Mouse (Mus musculus) MN1 (cell line): ENCODE measurements around the gene Gfra1.

Source experiments
- DNase-seq: peaks from one replicate; pipeline ENCODE4 v3.0.0-alpha.2; 2016; ENCODE audit warnings: low spot score

Gfra1 gene

DNA sequence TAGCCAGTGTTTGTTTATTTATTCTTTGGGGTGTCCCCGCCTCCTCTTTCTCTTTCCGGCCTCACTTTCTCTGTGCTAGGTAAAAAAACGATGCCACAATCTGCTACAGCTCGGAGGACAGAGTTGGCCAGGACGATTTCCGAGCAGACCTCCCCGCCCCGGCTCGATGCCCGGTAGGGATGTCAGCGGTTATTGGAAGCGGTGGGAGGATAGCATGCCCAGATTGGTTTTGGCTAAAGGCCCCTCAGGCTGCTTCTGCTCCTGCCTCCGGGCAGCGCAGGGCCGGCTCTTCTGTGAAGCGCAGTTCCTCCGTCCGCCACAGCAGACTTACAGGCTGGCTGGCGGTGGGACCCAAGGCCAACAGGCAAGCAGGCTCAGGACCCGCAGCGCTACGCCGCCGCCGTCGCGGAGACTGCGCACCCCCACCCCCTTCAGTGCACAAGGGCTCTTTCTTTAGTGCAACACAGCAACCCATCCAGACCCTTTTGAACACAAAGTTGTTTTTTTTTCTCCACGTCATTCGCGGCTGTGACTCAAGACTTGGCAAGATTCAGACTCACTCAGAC, at the start of gene Gfra1:
Gene Gfra1 (minus strand): TSS at position 414 of the 566 bp plus-strand sequence.
- peak; percentile 84 for DNase-seq

DNA sequence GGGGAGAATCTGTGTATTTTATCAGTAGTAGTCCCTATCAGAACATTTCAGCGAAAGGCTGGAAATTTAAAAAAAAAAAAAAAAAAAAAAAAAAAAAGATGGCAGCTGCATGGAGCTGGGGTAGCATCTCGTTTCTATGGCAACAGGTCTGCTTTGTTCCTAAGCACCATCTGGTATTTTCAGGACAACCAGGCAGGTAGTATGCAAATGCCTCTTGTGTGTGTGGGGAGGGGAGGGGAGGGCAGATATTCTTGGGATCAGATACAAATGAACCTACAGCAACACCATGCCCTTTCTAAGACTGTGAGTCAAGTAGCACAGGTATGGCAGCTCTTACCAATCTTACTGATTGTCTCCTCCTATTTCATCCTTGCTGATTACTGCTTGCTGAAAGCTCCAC, 44.3 kb upstream of the Gfra1 start:
- no peak for DNase-seq

DNA sequence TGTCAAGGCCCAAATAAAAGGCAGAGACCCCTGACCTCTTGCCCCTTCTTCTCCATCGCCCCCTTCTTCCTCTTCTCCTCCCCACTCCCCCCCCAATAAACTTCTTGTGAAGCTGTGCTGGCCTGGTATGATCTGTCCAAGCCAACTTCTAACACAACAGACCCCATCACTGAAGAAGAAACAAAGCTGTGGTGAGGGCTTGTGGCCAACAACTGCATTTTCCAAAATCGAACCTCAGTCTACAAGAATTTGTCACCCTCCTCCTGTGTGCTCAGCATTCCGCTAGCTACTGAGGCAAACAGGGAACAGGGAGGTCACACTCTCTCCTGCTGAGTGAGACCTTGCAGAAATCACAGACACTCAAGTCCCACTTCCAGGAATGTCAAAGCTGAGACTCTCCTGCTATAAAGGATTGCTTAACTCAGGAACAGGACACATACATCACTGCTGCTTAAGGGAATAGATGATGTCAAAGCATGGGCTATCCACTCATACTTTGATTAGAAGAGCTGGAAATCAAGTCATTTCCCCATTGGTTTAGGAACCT, 43.8 kb upstream of the Gfra1 start:
- DNase-seq: no peak

DNA sequence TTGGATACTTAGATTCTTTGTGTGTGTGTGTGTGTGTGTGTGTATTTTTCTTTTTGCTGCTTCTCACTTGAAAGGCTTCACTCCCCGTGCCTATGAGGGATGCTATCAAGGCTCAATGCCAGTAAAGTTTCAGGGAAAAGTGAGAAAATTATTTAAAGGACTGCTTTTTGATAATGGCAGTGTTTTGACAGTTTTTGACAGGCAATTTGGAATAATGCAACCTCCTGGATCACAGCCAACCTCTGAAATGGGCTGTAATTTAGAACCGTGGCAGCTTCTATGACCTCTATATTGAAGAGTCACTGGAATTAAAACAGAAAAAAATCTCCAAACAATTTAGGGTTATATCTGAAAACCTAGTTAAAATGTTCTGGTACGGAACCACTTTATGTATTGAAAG, 41.4 kb upstream of the Gfra1 start:
- no peak for DNase-seq

DNA sequence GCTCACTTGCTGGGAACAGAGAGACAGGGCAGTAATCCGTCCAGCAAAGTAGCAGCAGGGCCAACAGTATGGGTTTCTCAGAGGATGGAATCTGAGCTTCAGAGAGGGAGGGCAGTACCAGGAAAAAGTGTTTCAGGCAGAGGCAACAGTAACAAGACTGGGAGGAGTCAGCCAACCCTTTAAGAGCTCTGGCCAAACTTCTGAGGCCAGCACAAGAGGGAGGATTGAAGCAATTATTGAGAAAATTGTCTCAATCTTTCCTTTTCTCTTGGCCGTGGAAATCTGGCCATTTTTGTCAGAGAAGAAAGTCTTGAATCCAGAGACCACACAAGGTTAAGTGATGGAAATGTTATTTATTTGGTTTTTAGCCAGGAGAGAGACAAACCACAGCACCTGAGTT, 31.0 kb upstream of the Gfra1 start:
- no peak for DNase-seq

DNA sequence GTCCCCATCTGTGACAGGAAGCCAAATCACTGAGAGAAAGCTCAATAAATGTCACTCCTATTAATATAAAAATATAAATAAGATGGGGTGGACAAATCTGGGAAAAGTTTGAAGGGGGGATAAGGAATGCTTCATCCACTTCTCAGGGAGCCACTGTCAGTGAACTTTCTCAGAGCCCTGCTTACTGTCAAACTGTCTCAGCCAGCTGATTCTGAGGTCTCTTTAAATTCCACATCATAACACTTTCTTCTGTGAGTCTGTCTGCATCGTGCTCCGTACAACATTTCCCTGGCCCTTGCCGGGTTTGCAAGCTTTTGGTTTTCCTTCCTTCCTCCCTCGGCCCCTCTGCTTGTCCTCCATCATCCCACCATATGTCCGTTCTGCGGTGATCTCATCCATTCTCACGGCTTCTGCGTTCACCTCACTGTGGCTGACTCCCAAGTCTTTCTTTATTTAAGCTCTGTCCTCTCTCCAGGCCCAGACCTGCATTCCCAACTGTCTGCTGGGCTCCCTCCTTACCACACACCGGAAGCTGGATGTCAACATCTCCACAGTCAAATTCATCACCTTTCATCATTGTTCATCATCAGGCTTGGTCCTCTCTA, 26.8 kb upstream of the Gfra1 start:
- DNase-seq: no peak

DNA sequence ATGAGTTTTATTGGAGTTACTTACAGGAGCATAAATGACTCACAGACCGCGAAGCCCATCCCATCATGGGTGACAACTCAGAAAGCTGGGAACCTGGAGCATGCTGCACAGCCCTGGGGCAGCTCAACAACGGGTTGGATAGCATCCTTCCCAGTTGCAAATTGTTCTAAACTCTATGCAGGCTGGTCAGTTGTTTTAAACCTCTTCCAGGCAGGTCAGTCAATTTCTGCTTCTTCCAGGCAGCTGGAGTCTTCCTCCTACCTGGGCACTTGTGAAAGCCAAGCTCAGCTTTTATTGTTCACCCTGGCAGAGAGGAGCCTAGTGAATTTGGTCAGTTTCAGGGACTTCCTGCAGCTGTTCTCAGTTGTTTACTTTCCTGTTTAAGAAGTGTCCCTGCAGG, 18.5 kb upstream of the Gfra1 start:
- DNase-seq: no peak

DNA sequence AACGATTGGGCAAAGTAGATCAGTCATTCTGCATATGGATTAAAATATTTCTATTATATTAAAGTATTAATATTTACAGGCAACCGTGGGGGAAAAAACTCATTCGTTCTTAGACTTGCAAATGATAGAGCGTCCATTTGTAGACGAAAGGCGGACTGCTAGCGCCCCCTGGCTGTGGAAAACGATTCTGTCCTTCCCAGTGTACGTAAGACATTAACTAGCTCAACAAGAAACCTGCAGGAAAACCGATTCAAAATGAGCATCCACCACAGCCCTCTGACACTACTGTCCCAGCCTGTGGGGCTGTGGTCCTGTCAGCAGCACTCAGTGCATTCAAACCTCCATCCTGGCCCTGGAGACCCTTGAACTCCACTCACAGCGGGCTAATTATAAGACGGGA, 13.7 kb upstream of the Gfra1 start:
- peak; percentile 83 for DNase-seq

DNA sequence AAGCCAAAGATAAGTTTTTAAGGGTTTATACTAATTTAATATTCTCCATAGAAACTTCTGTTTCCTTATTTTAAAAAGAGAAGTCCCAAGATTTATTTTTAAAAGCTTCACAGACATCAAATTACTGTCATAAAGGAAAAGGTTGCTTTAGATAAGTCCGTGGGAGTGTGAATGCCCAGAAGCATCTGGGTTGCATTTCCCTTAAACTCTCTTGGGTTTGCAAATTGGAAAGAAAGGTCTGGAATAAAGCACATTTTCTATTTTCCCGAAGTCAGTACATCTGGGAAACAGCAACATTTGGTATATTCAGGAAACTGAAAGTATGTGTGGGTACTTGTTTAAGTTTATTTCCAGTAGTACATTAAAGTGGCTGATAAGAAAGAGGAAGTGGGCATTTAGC, 12.6 kb upstream of the Gfra1 start:
- DNase-seq: no peak

DNA sequence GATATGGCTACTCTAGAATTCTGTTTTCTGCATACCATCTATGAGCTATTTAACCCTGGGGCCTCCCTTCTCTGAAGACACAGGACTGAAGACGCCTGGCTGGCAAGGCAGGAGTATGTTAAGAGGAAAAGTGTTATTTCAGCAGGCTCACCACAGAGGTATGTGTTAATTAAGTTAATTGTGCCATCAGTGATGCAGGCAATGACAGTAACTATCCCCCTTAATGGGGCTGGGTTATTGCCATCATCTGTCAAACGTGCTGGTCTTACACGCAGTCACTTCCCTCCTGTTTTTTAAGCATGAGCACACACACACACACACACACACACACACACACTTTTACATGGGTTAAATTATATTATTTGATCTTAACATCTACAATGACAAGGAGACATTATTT, 8.0 kb upstream of the Gfra1 start:
- DNase-seq: no peak

DNA sequence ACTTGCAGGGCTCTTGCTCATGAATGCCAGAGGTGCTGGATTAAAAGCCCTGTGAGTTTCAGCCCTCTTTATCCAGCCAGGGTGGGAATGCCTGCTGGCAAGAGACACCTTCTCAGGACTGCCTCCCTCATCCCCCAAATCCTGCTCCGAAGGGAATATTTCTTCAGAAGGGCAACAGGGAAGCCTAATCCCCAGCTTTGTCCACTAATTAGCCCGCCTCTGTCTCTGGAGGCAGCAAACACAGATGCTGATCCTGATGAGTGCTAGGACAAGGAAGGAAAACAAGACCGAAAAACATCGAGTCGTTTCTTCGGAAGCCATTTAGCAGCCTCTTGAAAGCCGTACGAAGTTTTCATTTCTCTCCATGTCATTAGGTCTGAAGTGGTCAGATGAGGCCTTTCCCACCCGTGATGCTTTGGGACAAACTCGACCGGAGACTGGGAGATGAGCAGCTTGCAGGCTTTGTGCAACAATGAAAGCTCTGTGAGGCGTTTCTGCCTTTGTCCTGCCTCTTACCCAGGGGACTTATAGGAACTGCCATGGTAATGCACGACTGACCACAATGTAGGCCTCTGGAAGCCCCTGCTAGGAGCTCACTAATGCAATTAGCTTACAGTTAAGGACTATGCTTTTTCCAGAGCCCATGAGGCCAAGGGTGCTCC, 4.8 kb upstream of the Gfra1 start:
- DNase-seq: no peak

DNA sequence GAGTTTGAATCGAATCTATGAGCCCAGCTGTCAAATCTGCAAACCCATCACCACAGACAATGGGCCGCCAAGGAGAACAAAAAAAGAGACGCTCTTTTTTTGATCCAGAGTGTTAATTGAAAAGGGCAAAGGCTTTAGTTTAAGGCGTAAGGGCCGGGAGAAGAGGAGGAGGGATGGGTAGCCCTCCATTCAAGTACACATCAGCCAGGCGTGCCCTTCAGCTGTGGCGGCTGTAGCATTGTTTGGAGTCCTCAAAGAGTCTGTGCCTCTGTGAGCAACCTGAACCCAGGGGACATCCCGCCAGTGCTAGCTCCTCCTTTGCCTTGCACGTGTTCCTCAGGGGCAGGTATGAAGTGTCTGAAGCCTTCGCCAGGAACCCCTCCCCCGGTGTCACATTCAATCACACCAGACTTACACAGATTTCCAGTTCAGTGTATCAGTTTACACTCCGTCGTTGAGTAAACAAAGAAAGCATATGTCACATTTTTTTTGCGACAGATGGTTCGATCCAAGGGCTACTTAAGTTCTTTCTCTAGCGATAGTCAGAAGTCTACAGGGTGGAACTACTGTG, 867 bp upstream of the Gfra1 start:
- DNase-seq: peak; percentile 17

DNA sequence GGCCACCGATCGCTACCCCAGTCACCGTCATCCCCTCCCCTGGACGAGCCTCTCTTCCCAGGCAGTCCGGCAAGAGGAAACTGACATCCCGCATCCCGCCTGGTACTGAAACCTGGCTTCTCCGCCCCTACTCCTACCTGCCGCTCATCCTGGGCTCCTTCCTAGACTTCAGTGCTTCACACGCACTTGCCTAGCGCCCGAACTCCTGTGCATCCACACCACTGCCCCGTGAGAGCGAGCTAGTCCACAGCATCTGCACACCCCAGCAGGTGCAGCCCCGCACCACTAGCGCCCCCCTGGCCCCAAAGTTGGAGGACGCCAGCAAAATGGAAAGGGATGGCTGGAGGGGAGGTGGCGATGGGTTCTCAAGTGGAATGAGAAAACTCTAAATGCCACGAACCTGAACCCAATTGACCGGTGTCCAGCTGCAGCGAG, 631 bp downstream of the Gfra1 start:
- peak; percentile 64 for DNase-seq

DNA sequence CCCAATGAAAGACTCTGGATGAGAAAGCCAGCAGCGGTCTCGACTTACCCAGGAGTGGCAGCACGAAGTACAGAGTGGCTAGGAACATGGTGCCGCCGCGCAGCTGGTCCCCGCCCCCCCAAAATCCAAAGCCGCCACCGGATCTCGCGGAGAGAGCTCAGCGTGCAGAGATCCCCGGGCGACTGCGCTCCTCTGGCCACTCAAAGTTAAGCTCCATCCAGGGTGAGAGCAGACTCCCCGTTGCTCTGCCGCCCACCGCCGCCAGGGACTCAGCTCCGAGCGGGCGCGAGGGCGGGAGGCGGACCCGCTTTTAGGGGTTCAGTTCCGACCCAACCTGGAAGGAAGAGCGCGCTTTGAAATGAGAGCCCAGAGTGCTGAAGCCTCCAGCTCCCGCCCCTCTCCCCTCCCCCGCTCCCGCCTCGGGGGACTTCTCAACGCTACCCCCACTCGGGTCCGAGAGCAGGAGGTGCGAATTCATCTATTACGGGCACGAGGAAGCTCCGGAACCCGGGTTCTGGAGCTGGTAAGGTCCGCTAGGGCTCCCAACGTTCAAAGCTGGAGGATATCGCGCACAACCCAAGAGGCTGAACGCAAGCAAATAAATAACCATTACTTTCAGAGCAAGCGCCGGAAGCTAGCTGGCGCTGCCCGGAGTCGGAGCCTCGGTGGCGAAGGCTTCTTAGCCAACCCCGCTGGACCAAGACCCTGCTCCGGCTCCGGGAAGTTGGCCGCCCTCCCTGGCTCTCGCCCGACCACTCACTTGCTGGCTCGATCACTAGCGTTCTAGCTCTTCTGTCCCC, 1.2 kb downstream of the Gfra1 start:
- peak; percentile 55 for DNase-seq

DNA sequence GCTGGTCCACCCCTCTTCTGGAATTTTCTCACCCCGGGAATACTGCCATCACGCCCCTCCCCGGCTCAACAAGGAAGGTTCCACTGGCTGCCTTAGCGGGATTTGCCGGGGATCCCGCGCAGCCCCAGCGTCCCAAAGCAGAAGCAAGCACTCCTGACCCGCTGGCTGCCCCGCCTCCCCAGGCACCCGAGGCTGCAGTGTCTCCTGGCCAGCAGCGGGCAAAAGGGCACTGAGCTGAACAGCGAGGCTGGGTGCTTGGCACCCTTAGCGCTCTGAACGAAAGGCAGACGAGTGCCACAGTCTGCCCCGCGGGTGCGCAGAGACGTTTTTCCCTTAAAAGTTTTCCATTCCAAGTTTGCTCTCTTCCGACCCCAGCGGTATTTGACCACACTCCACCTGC, 2.1 kb downstream of the Gfra1 start:
- no peak for DNase-seq

DNA sequence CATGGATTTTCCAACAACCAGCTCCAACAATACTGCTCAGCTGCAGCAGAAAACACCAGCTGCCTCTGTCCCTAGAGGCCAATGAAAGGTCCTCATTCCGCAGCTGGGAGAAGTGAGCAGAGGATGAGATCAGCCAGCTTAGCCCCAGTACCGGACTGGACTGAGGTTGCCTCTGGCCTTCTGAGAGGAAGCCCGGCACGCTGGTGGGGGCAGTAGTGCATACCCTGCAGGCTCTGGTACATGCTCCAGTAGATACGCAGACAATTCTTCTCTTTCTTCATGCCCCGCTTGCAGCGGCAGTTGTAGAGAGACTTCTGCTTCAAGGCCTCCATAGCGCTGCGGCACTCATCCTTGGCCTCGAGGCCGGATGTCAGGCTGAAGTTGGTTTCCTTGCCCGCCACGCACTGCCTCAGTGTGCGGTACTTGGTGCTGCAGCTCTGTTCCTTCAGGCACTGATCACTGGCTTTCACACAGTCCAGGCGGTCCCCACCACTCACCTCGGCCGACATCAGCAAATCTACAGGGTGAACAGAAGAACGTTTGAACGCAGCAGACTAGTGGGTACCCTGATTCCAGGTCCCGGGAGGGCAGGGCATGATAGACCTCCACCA, 2.7 kb downstream of the Gfra1 start:
- no peak for DNase-seq

DNA sequence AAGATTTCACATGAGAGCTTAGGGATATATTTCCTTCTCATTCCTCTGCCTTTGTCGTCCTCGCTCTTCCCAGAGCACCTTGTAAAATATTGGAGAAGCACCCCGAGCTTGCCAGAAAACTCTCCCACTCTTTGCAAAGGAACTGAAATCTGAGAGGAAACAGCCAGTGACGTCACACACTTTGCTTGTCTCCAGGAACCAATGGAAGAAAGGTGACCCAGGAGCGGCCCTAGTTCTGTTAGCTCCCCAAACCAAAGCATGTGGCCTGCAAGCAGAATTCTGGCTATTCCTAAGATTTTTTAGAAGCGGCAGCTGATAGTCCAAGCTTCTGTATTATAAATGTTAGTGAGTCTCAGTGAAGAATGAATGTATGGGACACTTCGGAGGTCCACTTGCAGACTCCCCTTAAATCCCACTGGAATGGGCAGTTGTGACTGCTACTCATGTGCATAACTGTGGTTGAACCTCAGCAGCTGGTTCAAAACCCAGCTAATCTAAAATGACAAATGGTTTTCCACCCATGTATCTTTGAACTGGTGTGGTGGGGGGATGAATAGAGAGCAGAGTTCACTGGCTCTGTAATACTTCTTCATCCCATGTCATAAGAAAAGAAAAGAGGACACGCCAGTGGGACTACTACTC, 3.4 kb downstream of the Gfra1 start:
- no peak for DNase-seq

DNA sequence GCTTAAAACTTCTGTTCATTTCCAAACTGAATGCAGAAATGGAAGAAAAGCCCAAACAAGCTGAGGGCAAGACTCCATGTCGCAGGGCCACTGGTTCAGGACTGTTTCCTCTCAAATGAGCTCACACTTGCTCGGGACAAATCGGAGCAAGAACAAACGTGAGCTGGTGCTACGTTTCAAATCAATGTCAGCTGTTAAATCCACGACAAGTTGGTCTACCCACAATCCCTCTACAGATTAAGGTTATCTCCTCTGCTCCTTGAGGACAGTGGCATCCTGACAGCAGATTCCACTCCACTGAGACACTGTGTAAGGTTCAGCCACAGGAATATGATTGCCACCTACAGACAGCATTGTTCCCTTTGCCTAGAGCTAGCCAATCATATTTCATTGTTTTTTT, 4.4 kb downstream of the Gfra1 start:
- DNase-seq: no peak

DNA sequence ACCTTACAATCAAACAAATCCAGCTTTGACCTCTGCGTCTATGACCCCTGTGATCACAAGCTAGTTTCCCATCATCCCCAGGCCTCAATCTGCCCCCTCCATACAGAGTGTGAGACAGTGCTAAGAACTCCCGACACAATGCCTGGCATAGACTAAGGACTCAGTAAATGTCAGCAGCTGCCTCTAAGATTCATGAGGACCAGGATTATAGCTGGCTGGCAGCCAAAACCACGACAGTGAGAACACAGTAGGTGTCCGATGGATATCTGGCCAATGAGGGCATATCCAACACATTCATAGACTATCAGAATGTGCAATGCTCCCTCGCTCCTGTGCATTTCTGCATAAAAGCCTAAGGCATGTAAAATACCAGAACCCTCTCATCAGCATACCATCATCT, 5.0 kb downstream of the Gfra1 start:
- peak; percentile 21 for DNase-seq

DNA sequence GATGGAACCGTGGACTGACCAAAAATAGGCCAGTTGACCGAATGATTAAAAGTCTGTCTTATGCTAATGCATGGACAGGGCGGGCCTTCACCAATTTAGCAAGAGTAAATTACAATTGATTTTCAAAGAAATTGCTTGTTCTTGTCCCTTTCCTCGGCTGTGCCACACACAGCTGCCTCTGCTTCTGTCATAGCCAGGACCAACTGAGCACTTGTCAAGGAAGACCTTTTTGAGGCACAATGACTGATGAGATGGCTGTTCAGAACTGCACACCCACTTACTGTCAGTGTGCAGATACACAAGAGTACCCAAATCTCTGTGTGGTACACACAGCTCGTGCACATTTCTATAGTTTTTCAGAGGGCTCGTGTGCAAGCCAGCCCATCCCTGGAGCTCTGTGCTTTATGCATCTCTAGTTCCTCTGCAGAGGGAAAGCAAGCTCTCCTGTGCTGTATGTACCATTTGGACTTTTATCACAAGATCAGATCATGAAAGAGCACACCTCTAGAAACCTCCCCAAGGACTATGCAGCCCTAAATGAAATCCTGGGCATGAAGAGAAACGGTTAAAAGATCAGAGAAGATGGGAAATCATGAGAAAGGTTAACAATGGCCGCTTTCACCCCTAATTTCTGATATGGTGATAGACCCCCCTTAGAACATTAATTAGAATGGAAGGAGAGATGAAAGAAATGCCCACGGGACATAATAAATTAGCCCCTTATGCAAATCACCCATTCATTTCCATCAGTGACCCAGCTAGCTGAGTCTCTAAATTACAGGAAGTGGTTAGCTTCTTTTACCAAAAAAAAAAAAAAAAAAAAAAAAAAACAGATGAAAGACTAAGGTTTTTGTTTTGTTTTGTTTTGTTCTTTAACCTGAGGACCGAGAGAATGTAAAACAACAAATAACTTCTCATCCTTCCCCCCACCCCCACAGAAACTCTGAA, 12.7 kb downstream of the Gfra1 start:
- DNase-seq: no peak
